Mouse (Mus musculus) spleen, adult 2 months (tissue): ENCODE measurements around the gene Arrb2.

Experiments used
- CTCF ChIP-seq: fragments of 200-500 bp; IDR thresholded peaks from 2 replicates; pipeline ENCODE4 v1.5.1; 2011; ENCODE audit warnings: mild to moderate bottlenecking, inconsistent platforms; ENCODE audit not compliant: insufficient read depth, insufficient read length, insufficient replicate concordance; ENCODE audit errors: extremely low read depth
- POLR2A ChIP-seq: fragments of 200-500 bp; IDR thresholded peaks from 2 replicates; pipeline ENCODE4 v1.6.1; 2011; ENCODE audit warnings: low read depth, low read length, inconsistent platforms

- no peak for TF ChIP-seq POLR2A
- no peak for TF ChIP-seq CTCF
Observed at GRCm38 (mm10) chr11:70465211-70465610, 32.8 kb downstream of the Arrb2 start.
